Mouse (Mus musculus) kidney, adult 9 months (tissue): ENCODE results near the gene Cs.

Source experiments
- DNase-seq: peaks from one replicate; pipeline ENCODE4 v3.0.0; 2022

The Cs gene

DNA sequence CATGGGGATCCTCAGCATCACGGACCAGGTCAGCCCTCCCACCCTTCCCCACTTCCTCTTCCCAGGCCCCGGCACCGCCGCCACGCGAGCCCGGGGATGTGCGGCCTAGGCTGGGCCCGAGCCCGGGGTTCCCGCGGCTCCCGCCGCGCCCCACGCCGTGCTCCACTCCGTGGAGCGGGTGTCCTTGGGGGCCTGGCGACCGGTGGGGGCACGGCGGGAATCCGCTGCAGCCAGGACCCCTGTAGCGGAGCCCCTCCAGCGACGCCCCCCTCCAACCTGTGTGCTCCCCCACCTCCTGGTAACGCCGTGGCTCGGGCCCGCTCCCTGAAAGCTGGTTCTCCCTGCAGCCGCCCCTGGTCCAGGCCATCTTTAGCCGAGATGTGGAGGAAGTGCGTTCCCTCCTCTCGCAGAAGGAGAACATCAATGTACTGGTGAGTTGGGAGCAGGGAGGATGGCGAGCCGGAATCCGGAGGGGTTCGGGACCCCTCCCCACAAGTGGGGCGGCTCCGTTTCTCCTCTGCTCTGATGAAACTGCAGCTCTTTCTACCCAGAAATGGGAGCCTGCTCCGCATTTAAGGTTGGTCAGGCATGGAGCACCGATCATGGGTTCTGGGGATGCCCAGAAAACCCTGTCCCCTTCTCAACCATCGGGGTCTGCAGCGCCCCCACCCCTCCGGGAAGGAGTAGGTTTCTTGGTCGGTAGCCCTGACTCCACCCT, 39.8 kb downstream of the Cs start:
- DNase-seq: no peak

DNA sequence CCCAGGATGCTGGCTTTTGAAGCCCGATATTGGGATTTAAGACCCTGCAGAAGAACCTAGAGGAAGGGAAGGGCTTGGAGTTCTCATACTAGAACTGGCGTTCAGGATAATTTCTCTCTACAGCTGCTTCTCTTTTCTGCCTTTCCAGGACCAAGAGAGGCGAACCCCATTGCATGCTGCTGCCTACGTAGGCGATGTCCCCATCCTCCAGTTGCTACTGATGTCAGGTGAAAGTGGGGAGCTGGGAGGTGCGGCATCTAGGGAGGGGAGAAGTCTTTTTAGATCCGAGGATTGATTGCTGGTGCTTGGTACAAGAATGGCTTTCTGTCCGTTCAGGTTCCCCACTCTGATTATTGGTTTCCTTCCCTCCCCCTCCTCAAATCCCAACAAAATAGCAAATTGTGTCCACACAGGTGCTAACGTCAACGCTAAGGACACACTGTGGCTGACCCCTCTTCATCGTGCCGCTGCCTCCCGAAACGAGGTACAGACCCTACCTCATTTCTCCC, 40.5 kb downstream of the Cs start:
- DNase-seq: no peak

DNA sequence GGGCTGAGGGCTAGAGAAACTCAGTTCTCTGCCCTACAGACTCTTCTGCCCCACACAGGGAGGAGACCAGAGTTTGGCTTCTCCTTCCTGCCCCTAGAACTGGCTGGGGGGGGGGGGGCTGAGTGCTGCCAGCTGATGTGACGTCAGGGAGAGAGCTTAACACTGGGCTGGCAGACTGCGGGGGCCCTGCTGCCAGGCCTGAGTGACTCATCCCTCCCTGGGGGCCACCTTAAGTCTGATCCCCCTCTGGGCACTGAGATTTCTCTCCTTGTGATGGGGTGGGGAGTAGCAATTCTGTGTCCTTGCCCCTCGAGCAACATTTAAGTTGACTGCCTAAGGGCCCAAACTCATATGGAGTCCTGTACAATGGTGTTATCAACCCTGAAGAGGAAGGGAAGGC, 40.9 kb downstream of the Cs start:
- DNase-seq: no peak

DNA sequence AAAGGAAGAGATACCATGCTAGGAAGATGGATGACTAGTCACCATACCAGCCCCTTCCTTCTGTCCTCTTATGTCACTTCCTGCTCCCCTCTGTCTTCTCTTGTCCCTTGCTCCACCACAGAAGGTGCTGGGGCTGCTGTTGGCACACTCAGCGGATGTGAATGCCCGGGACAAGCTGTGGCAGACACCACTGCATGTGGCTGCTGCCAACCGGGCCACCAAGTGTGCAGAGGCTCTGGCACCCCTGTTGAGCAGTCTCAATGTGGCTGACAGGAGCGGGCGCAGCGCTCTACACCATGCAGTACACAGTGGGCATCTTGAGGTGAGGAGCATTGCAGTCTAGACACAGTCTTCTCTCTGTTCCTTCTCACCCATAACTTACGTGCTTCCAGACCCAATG, 41.7 kb downstream of the Cs start:
- DNase-seq: no peak

DNA sequence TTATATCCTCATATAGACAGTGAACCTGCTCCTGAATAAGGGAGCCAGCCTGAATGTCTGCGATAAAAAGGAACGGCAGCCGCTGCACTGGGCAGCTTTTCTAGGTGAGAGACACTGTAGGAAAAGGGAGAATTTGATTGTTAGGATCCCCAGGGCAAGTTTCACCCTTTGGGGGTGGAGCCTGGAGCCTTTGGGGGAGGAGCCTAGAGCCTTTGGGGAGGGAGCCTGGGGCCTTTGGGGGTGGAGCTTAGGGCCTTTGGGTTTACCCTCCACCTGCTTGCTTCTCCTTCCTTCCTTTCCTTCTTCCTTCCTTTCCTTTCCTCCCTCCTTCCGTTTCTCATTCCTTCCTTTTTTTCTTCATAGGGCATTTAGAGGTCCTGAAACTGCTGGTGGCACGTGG, 43.0 kb downstream of the Cs start:
- DNase-seq: peak; percentile 56

DNA sequence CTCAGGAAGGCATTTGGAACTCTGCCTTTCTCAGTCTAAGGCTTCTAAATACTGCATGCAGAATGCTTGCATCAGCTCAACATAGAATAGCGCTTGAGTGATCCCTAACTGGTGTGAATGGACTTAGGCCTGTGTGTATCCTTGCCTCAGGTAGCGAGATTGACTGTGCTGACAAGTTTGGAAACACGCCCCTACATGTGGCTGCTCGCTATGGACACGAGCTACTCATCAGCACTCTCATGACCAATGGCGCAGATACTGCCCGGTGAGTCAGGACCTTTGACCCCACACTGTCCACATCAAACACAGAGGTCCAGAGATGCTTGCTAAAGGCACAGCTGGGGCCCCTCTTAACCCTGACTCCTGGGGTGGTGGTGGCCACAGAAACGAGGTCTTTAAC, 44.9 kb downstream of the Cs start:
- no peak for DNase-seq

DNA sequence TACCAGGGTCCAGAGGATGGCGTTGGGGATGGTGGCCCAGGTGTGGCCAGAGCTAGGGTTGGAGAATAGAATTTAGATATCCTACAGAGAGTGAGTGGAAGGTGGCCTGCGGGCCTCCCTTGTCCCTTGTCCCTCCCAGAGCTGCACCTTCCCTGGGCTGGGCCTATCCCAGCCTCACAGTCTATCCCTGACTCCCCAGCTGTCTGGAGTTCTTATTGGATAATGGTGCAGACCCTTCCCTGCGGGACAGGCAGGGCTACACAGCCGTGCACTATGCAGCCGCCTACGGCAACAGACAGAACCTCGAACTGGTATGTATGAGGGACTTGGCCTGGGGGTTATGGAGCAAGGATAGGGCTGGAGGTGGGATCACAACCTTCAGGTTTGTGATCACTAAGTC, 48.4 kb downstream of the Cs start:
- DNase-seq: no peak

DNA sequence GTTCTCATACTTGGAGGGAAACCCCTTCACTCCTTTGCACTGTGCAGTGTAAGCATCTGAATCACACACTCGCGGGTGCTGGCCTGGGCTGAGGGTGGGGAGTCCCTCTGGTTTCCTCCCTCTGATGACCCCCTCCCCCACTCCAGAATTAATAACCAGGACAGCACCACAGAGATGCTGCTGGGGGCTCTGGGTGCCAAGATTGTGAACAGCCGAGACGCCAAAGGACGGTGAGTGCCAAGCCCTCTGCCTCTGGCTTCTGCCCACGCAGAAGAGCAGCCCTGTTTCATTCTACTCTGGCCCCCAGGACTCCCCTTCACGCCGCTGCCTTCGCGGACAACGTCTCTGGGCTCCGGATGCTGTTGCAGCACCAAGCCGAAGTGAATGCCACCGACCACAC, 51.4 kb downstream of the Cs start:
- DNase-seq: no peak

DNA sequence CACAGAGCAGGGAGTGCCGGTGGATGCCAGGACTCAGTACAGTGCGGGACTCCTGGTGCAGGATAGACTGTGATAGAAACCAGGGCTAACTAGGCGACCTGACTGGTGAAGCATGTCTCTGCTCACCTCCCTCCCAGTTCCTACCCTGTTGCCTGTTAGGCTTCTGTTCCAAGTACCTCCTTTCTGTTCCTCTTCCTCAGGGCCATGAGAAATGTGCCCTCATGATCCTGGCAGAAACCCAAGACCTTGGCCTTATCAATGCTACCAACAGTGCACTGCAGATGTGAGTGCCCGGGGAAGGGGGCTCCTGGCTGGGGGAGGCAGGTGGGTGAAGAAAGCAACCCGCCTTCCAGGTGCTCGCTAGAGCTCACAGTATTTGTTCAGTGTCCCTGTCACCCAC, 52.0 kb downstream of the Cs start:
- DNase-seq: no peak

DNA sequence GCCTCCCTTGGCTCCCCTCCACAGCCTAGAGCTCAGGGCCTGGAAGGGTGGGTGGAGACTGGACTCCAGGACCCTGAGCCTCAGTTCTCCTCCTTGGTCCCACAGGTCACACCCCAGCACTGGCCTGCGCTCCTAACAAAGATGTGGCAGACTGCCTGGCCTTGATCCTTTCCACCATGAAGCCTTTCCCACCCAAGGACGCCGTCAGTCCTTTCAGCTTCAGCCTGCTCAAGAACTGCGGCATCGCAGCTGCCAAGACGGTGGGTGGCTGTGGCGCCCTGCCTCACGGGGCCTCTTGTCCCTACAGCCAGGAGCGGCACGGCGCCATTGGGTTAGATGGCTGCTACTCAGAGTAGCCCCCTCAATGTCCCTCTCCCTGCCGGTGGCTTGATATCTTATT, 52.8 kb downstream of the Cs start:
- DNase-seq: no peak

DNA sequence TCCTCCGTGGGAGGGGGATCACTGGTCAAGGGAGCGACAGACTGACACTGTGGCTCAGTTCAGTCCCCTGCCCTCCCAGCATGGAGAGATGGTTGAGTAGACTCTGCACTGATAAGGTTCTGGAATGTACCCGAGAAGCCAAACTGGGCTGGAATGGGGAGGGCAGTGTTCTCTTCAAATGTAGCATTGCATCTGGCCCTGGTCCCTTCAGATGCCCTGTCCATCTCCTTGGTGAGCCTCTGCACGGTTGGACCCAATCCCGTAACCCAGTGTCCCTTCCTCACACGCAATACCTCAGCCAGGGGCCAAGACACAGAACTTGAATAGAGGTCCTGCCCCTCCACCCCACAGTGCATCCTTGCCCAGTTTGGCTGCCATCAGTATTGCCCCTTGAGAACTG, 54.3 kb downstream of the Cs start:
- no peak for DNase-seq

DNA sequence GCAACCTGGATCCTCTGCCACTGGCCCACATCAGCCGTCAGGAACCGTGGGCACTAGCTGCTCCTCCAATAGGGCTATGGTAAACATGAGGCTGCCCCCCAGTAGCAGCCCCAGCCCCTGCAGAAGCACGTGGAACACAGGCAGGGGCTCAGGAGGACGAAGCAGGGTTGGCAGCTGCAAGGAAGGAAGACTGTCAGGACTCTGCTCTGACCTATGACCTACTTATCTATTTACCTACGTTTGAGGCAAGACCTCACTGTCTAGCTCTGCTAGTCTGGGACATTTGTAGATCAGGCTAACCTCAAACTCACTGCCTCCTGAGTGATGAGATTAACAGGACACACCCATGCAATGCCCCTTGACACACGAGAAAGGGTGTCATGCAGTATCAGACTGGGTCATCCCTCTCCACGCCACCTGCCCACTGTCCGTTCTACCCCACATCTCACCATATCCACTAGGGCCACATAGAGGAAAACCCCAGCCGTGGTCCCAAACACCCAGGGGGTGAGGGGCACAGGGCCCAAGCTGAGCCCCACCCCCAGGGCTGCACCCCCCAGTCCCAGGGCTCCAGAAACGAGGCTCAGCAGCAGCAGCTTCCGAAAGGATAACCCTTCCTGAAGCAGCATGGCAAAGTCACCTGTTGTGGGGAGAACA, 58.6 kb downstream of the Cs start:
- DNase-seq: no peak

DNA sequence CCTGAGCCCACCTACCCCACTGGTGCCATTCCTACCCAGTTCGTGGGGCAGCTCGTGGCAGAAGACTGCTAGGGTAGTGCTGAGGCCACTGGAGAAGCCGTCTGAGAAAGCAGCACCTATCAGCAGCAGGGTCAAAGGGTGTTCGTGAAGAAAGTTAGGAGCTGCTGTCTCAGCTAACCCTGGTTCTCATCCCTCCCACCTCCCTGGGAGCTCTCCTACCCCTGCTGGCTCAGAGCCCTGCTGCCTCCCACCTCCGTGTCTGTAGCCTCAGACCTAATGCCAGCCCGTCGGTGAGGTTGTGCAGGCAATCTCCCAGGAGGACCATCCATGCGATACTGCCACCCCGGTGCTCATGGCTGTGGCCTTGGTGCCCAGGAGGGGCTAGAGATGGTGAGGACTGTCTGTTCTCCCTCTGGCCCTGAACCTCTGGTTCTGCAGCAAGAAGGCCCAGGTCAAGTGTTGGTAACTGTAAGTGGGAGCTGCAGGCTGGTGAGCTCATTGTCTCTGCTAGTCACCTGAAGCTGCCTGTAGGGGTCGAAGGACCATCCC, 59.3 kb downstream of the Cs start:
- peak; percentile 40 for DNase-seq

DNA sequence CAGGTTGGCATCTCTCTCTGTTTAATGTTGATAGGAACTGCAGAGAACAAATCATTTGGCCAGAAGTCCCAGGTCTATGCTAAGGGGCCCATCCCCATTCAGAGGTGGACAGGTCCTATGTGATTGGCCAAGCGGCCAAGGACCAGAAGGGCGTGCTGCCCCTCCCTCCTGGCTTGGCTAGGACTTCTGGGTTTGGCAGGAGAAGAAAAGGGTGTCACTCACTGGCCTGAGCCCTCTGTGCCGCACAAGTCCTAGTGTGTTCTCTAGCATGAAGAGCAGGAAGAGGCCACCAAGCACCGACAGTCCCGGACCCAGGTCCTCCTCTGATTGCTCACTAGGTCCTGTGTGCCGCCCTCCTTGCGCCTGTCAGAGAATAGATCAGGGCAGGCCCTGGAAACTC, 59.9 kb downstream of the Cs start:
- no peak for DNase-seq

DNA sequence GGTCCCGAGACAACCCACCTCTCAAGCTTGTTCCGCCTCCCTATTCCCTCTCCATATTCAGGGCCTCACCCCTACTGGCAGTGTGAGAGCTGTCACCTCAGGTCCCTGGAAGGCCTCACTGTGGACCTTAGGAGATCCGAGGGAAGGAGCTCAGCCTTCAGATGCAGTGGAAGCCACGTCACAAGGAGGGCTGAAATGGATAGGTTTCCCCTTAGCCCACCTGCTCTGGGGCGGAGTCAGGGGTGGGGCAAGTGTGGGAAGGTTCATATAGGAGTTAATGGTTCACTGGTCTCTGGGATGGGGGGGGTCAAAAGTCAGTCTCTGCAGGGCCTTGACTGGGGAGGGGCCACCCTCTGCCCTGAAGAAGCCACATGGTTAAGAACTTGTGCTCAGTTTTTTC, 62.8 kb downstream of the Cs start:
- DNase-seq: peak; percentile 48

DNA sequence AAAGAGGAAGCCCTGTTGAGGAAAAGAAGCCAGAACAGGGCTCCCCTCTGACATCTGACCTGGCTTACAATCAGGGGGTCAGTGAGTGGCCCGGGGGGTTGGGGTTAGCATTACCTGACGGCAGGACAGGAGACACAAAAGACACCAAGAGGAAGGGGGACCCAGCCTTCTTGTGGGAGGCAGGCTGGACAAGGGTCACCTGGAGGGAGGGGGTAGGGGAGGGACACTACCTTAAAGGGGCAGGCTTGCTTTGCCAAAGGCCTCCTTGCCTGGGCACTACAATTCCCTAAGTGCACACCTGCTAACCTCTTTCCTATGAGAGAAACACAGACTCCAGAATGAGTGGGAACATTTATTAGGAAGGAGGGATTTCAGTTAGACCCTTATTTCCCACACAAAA, 63.5 kb downstream of the Cs start, which contains the start of gene Slc39a5:
Gene Slc39a5 (minus strand): TSS at position 174 of the 400 bp plus-strand sequence.
- DNase-seq: peak; percentile 38

DNA sequence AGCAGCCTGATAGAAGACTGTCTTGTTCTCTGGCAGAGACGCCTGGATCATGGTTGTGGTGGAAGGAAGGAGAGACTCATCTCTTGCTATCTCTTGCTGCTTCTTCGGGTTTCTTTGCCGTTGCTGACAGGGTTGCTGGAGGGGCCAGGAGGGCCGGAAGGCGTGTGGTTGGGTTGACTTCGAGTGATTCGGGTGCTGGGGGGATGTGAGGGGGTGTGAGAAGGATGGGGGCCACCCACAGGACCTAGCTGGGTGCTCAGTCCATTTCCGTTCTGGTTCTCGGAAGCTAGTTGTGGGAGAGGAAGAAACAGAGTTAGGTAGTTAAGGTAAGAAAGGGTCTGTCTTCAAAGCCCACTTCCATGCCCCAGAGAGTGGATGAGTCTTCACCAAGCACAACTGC, 64.1 kb downstream of the Cs start:
- DNase-seq: no peak

DNA sequence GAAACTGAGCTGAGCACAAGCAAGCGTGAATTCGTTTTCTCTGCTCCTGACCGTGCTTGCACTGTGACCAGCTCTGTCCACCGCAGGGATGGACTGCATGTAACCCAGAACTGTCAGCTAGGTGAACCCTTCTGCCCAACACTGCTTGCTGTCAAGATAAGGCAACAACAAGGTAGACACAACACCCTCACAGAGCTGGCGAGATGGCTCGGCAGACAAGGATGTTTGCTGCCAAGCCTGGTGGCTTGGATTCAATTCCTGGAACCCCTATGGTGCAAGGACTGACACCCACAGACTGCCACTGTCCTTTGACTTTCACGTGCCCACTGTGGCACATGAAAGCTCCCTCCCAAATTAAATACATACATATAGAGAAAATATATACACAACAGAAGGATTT, 66.4 kb downstream of the Cs start:
- no peak for DNase-seq

DNA sequence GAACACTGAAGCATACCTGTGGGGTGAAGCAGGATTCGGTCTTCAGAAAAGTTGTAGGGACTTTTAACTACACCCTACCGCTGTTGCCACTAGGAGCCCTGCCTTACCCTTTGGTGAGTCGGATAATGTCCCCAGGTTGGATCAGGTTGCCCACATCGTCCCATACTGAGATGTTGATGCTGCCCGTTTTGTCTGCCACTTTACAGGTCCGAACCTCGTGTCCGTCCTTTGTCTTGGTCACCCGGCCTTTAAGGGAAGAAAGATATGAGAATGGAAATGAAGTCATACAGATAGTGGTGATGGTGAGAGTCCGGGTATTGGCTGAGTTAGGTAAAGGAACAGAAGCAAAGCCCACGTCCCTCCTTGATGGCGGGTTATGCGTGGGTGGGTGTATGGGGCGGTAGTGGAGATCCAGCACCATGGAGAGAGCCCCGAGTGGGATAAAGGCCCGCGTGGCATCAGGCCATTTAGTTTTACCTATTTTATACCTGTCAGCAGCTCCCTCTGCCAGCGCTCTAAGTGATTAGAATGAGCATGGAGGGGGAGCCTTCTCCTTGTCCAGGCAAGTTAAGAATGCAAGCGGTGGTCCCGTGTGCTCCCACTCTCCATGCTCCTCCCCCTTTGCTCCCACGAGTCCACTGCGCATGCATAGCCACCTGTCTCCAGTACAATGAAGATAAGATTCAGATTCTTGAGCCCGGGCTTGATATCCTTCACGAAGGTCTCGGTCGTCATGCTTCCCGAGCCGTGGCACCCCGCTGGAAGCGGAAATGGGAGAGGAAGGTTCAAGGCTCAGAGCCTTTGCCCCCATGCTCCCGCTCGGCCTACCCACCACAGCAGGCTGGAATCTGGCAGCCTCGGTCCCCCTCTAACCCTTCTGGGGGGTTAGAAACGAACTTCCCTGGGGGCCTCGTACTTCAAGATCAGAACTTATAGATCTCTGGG, 71.3 kb downstream of the Cs start:
- no peak for DNase-seq

DNA sequence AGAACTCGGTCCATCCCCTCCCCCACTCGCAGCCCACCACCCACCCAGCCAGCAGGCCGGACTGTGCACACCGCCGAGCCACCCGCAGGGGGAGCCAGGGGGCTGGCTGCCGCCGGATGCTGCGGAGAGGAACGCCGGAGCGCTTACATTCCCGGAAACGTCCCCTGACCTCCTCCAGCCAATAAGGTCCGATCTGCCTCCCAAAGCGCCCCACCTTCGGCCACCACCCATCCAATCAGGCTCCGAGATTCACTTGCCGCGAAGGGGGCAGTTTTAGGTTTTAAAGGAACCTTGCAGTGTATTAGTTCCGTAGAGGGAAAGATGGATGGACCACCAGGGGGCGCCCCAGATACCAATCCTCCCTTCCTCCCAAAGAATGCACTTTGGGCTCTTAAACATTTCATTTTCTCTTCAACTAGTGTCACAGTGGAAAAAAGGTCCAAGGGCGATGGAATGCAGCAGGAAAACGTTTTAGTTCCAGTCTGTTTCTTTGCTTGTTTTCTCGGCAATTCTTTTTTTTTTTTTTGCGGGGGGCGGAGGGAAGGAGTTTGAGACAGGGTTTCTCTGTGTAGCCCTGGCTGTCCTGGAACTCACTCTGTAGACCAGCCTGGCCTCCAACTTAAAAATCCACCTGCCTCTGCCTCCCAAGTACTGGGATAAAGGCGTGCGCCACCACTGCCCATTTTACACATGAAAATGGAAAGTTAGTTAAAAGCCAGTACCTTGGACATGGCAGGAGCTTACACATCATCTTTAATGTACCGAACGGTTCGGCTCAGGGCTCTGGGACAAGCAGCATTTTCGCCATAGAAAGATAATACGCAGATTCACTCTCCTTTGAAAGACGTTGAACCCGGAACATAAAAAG, 72.4 kb downstream of the Cs start:
- DNase-seq: peak; percentile 99

DNA sequence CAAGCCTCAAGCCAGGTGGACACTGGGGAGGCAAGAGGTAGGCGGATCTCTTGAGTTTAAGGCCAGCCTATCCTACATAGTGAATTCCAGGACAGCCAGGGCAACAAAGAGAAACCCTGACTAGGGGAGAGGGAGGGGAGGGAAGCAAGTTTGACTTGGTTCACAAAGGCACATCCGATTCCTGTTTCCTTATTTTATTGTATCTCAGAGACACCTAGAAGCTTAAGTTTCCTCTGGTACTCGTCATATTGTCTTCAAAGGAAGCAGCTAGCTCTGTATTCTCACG, 73.0 kb downstream of the Cs start:
- peak; percentile 37 for DNase-seq
